Mouse (Mus musculus) E14TG2a.4 (cell line): ENCODE measurements around the gene Ntn4.

Experiments
- CTCF ChIP-seq: conservative IDR thresholded peaks from 2 replicates; pipeline ENCODE4 v1.5.1; 2014; ENCODE audit warnings: low read length
- NANOG ChIP-seq: IDR thresholded peaks from 2 replicates; pipeline ENCODE4 v1.6.1; 2014; ENCODE audit warnings: borderline replicate concordance, low read length, mixed read lengths
- POU5F1 ChIP-seq: IDR thresholded peaks from 2 replicates; pipeline ENCODE4 v1.6.1; 2014; ENCODE audit warnings: low read length, borderline replicate concordance

DNA sequence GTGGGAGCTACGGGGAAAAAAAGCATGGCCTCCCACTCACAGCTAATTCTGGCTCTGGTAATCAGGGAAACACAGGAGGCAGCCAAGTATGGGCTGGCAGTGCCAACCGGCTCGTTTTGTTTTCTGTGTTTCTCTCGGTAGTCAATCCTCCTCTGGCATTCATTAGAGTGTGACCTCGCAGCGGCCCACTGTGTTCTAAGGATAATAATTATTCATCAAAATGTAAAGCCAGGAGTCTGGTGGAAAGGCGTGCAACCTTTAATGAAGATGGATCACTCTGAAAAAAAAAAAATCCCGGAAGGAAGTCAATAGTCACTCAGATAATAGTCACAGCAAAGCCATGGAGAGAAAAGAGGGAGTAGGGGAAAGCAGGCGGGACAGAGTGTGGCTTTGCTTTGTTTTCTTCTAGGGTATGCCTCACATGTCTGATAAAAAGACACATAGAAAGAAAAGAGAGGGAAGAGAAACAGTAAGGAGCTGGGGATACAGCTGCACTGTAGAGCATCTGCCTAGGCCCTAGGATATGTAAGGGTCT, 131.5 kb downstream of the Ntn4 start:
- TF ChIP-seq CTCF (no peak), POU5F1 (no peak), NANOG (no peak)
